Mouse (Mus musculus) frontal cortex, postnatal 25 days (tissue): ENCODE measurements at regions not wholly inside any gene's neighbourhood (a gene's known extent, or its start where the extent isn't known, plus 50 kb on each side); places are given as distances from the start of the nearest gene placed in this dataset.

Experiments
- DNase-seq, 2 experiments: peaks; one replicate each; pipeline ENCODE4 v3.0.0; 2022; ENCODE audit warnings: low spot score in 2 of 2

DNA sequence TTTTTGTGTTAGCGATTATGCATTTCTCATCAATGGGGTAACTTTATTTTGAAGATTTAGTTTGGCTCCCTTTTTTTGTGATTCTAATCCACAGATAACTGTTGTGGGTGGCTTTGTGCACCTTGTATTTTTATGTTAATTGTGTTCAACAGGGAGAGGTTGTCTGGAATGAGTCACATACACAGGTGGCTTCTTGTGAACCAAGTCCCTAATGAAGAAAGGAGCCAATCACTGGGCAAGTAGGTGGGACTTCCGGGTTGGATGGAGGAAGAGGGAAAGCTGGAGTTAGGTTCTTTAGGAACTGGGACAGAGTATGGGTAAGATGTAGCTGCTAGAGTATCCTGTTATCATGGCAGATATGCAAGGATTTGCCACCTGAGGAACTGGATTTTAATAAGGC, 925.2 kb downstream of the Flrt2 start:
- DNase-seq = no peak
